ENCODE assay signal across 1 mouse cellular context in the genomic region with DNA sequence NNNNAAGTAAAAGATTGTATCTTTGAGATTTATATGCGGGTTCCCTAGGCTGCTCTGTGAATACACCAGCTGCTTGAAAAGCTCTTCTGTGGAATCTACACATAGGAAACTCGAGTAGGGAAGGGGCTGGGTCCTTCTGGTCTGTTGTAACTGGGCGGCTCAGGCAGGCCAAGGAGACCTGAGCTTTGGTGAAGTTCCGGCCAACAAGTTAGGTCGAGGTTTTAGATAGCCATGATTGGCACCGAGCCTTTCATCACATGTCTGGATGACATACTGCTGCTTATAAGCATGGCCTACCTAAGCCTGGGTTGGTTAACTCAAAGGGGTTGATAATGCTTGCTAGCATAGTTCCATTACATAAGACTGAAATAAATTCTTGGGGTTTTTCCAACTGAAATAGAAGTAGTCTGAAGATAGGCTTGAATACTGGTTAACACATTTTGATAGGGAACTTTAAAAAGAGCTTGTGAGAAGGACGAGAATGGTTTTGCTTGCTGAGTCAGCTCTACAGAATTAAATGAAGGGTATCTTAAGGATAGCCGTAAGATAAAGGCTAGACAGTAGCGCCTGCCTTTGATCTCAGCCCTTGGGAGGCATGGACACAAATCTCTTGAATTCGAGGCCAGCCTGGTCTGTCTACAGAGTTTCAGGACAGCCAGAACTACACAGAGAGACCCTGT.
TF ChIP-seq lines count a peak whose summit lies in the region.

No protein-coding gene starts in this region.

TF ChIP-seq in CH12.LX, 34 proteins besides CTCF, POLR2A, EP300 and RAD21 (continued from another document):
- TF ChIP-seq ETS1 (conservative IDR thresholded peaks at IDR 0.05; ENCODE audit: low read depth, low read length) (no peak), NELFE (IDR thresholded peaks at IDR 0.05; ENCODE audit: low read depth, low read length) (0 out of 2 replicates have a peak, but pooled peaks have one; percentile 37), MEF2A (IDR thresholded peaks at IDR 0.05; ENCODE audit: borderline replicate concordance, low read depth, low read length) (peak; percentile 26; the same call in 1 of the 2 replicates), TCF12 (IDR thresholded peaks at IDR 0.05; ENCODE audit: low read depth, low read length) (no peak; the same call in 1 of the 2 replicates), USF2 (conservative IDR thresholded peaks at IDR 0.05; ENCODE audit: low read depth, low read length) (no peak), HCFC1 (IDR thresholded peaks at IDR 0.05; ENCODE audit: low read depth, low read length) (peak; percentile 27; the same call in 1 of the 2 replicates), MAFK (IDR thresholded peaks at IDR 0.05; ENCODE audit: insufficient replicate concordance, low read length) (peak; percentile 90), MAX (IDR thresholded peaks at IDR 0.05; ENCODE audit: low read length) (peak; percentile 62), ELF1 (IDR thresholded peaks at IDR 0.05; ENCODE audit: low read depth, low read length) (no peak), BHLHE40 (IDR thresholded peaks at IDR 0.05; ENCODE audit: low read depth, low read length) (no peak), KAT2A (IDR thresholded peaks at IDR 0.05; ENCODE audit: insufficient replicate concordance, low read length) (0 out of 2 replicates have a peak, but pooled peaks have one; percentile 24), ZNF384 (IDR thresholded peaks at IDR 0.05; ENCODE audit: low read depth, low read length) (no peak), CHD1 (IDR thresholded peaks at IDR 0.05; ENCODE audit: low read depth, low read length) (no peak), USF1 (IDR thresholded peaks at IDR 0.05; ENCODE audit: low read depth, low read length) (no peak), TBP (conservative IDR thresholded peaks at IDR 0.05; ENCODE audit: low read depth, low read length) (no peak), MYC (IDR thresholded peaks at IDR 0.05; ENCODE audit: low read depth, low read length) (0 out of 2 replicates have a peak, but pooled peaks have one; percentile 58), NRF1 (IDR thresholded peaks at IDR 0.05; ENCODE audit: low read depth, low read length) (no peak), ZKSCAN1 (IDR thresholded peaks at IDR 0.05; ENCODE audit: borderline replicate concordance, low read depth, low read length) (no peak), ZMIZ1 (IDR thresholded peaks at IDR 0.05; ENCODE audit: low read depth, low read length) (peak; percentile 42; the same call in 1 of the 2 replicates), IRF4 (IDR thresholded peaks at IDR 0.05; ENCODE audit: low read depth, low read length) (no peak), POLR2AphosphoS2 (IDR thresholded peaks at IDR 0.05; ENCODE audit: low read depth, low read length) (0 out of 2 replicates have a peak, but pooled peaks have one; percentile 47), E2F4 (IDR thresholded peaks at IDR 0.05; ENCODE audit: insufficient replicate concordance, low read depth, low read length) (no peak), UBTF (IDR thresholded peaks at IDR 0.05; ENCODE audit: low read depth, low read length) (no peak), MXI1 (IDR thresholded peaks at IDR 0.05; ENCODE audit: low read depth, low read length) (peak; percentile 90), JUND (conservative IDR thresholded peaks at IDR 0.05; ENCODE audit: low read depth, low read length) (no peak)
